Mouse (Mus musculus) forebrain, embryonic 14.5 days (tissue): Measurements from ENCODE around the gene Snip1. TPM values are rescaled to one million over a fixed set of nuclear protein-coding genes. Genes with fewer than 3 reads are reported as not detected.

Experiments used
- ATAC-seq: fragments of 200-750 bp; cut with Nextera tagmentation; 2 replicates; pipeline ENCODE4 v1.8.0; 2017; ENCODE audit warnings: mild to moderate bottlenecking, moderate library complexity
- DNase-seq: peaks from one replicate; pipeline ENCODE4 v3.0.0-alpha.2; 2015; ENCODE audit warnings: low spot score
- H3K27ac ChIP-seq: fragments of 300-500 bp; sonication (generic); 2 replicates; pipeline ENCODE4 v1.5.1; 2014; ENCODE audit warnings: low read depth, mild to moderate bottlenecking, control low read depth, low read length, moderate library complexity
- H3K27me3 ChIP-seq: fragments of 300-500 bp; sonication (generic); replicated peaks from 2 replicates; pipeline ENCODE4 v1.6.1; 2014; ENCODE audit warnings: low read length, control low read depth, mixed read lengths; ENCODE audit not compliant: control insufficient read depth, insufficient read depth
- H3K36me3 ChIP-seq: fragments of 300-500 bp; sonication (generic); 2 replicates; pipeline ENCODE4 v1.6.1; 2014; ENCODE audit warnings: low read length, control low read depth; ENCODE audit not compliant: control insufficient read depth, insufficient read depth
- H3K4me1 ChIP-seq: fragments of 300-500 bp; sonication (generic); 2 replicates; pipeline ENCODE4 v1.6.1; 2014; ENCODE audit warnings: antibody characterized with exemption, low read length, control low read depth; ENCODE audit not compliant: control insufficient read depth, insufficient read depth
- H3K4me2 ChIP-seq: fragments of 300-500 bp; sonication (generic); 2 replicates; pipeline ENCODE4 v1.6.1; 2014; ENCODE audit warnings: mild to moderate bottlenecking, control low read depth, low read length
- H3K4me3 ChIP-seq: fragments of 300-500 bp; sonication (generic); 2 replicates; pipeline ENCODE4 v1.5.1; 2014; ENCODE audit warnings: low read depth, low read length, control low read depth
- H3K9ac ChIP-seq: fragments of 300-500 bp; sonication (generic); 2 replicates; pipeline ENCODE4 v1.6.1; 2014; ENCODE audit warnings: mild to moderate bottlenecking, low read length, control low read depth, moderate library complexity
- H3K9me3 ChIP-seq: fragments of 300-500 bp; sonication (generic); replicated peaks from 2 replicates; pipeline ENCODE4 v1.6.1; 2016; ENCODE audit warnings: low read length, control low read depth, mixed read lengths; ENCODE audit not compliant: control insufficient read depth
- WGBS: fragments of 180-500 bp; shearing (Covaris S2); extraction: QIAGEN DNeasy Blood & Tissue Kit; methylation state at CpG from one replicate; pipeline ENCODE4 v1.1.7; 2014; 5-methylcytosine and 5-hydroxymethylcytosine counted together
- polyA plus RNA-seq: library from polyadenylated mRNA; unstranded; fragments of >200 nt; fragmentation: Nextera tagmentation; extraction: Ambion mirVana; gene quantifications from 2 replicates; pipeline ENCODE4 v1.2.1, GENCODE M21; 2014

Gene Snip1
- polyA plus RNA-seq, 1 experiment from 2014 or later = 28.9 TPM

DNA sequence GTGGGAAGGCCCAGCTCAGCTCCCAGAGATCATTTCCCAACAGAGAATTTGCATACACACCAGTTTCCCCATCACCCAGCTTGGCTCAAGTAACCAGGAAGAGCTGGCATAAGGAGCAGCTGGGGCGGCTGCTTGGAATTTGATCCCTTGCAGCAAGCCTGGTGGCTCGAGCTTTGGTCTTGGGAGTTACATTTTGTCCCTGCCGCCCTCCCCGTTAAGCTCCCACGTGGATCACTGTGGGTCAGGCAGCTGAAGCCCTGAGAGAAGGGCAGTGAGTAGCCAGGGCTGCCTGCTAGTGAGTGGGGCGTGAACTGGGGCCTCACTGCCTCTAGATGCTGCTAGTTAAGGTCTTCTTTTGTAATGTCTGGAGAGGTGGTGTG lies 49.2 kb downstream of the Snip1 start:
- H3K27ac ChIP-seq = no peak overlapping the region
- 55% methylated on average over 6 of the region's 6 CpGs for WGBS
- ATAC-seq = no peak

DNA sequence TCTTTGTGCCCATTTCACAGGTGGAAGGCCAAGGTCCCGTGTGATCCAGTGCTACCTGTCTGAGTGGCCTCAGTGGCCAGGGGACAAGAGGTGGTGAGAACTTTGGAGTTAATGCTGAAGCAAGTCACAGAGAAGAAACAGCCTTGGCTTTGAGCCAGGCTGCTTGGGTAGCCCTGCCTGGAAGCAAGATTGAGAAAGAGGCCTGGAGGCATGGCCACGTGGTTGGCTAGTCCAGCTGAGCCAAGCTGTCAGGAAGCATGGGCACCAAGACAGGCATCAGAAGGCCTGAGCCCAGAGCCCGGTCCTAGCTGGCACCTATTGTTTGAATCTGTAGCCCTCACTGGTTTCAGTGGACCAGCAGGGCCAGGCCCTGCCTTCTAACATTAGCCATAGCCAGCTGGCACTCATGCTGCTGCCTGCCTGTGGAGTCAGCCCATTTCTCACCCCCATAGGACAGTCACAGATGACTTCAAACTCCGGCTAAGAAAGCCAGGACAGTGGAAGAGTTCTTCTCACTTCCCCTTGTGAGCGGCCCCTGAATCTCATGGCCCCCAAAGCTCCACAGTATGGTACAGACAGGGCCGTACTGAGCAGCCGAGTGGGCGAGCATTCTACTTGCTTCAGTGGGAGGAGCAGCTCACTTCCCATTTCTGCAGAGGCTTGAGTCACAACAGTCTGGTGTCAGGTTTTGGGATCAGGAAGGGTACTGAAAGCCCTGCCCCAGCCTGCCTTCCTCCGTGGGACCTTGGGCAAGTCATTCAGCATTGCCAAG lies 49.8 kb downstream of the Snip1 start:
- ATAC-seq (no peak), DNase-seq (peak; percentile 59)
- WGBS = 73% methylated on average over 9 of the region's 9 CpGs
- Histone ChIP-seq H3K4me1 (0 out of 2 replicates have a peak, but pooled peaks cover 2% of the 10 kb centered on the region), H3K27me3 (no peaks in the 10 kb centered on the region), H3K9me3 (no peaks in the 10 kb centered on the region), H3K4me3 (no peak overlapping the region), H3K9ac (no peak overlapping the region), H3K36me3 (peaks cover 5% of the 10 kb centered on the region), H3K4me2 (no peak overlapping the region), H3K27ac (no peak overlapping the region)

More for the DNA sequence above, 49.2 kb downstream of the Snip1 start:
- no peak for DNase-seq
- Histone ChIP-seq H3K9me3 (no peaks in the 10 kb centered on the region), H3K36me3 (peaks cover 11% of the 10 kb centered on the region), H3K27me3 (no peaks in the 10 kb centered on the region), H3K4me3 (no peak overlapping the region), H3K4me1 (0 out of 2 replicates have a peak, but pooled peaks cover 2% of the 10 kb centered on the region), H3K9ac (no peak overlapping the region), H3K4me2 (no peak overlapping the region)

DNA sequence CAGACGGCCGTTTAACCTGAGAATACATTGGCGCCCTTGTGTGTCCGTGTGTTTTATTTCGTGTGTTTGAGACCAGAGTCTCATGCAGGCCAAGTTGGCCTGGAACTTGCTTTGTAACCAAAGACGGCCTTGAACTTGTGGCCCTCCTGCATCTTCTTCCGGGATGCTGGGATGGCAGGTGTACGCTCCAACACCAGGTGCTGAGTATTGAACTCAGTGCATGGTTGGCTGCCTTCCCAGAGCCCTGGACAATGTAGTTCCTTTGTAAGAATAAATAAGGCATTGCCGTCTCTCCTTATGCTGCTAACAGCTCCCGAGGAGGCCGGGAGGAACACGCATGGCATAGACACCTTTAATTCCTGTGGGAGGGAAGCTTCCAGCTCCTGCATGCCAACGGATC lies 50.5 kb downstream of the Snip1 start:
- H3K27ac ChIP-seq = no peak overlapping the region
- H3K9me3 ChIP-seq = no peaks in the 10 kb centered on the region
- WGBS = 61% methylated on average over 13 of the region's 13 CpGs
- no peak for ATAC-seq
- no peaks in the 10 kb centered on the region for H3K27me3 ChIP-seq
- no peak overlapping the region for H3K9ac ChIP-seq
- no peak overlapping the region for H3K4me3 ChIP-seq
- no peaks in the 10 kb centered on the region for H3K36me3 ChIP-seq
- no peak for DNase-seq
- 0 out of 2 replicates have a peak, but pooled peaks cover 2% of the 10 kb centered on the region for H3K4me1 ChIP-seq
- no peak overlapping the region for H3K4me2 ChIP-seq

DNA sequence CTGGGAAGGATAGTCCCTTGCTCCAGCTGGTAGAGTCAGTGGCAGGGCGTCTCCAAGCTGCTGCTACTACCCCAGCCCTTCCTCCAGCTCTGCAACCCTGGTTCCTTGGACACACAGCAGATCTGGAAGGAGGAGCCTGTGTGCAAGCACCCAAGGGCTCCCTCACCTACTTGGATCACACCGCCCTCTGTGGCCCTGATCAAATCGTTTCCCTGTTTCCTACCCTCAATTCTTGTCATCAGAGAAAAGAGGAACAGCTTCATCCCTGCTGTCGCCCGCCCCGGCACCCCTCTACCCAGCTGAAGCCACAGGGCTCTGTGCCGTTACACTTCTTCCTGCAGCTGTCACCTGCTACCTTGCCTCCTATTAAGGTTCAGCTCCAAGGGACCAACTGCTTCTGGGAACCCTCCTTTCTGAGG lies 51.4 kb downstream of the Snip1 start:
- Histone ChIP-seq H3K4me3 (no peak overlapping the region), H3K27me3 (no peaks in the 10 kb centered on the region), H3K36me3 (no peaks in the 10 kb centered on the region), H3K9me3 (no peaks in the 10 kb centered on the region), H3K4me2 (no peak overlapping the region), H3K9ac (no peak overlapping the region), H3K27ac (no peak overlapping the region), H3K4me1 (0 out of 2 replicates have a peak, but pooled peaks cover 2% of the 10 kb centered on the region)
- ATAC-seq = no peak
- DNase-seq = no peak
- 85% methylated on average over 7 of the region's 7 CpGs for WGBS

DNA sequence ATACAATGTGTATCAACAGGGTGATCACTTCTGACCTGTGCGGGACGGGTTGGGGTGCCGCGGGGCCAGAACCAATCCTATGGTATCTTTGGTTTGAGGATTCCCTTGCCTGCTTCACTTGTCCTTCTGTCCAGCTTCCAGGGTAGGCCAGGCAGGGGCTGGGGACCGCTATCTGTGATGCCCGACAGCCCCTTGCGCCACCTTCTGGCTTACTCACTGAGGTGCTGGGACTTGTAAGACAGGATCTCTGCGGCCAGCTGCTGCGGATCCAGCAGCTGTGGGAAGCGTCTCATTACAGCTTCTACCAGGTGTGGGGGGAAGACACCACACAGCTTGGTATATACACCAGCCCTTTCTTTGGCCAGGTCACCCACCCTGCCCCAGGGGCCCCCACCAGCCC lies 52.6 kb downstream of the Snip1 start:
- no peak overlapping the region for H3K4me2 ChIP-seq
- ATAC-seq (no peak), DNase-seq (peak; percentile 25)
- no peak overlapping the region for H3K9ac ChIP-seq
- WGBS = 25% methylated on average over 10 of the region's 10 CpGs
- H3K27me3 ChIP-seq = no peaks in the 10 kb centered on the region
- H3K4me1 ChIP-seq = 0 out of 2 replicates have a peak, but pooled peaks cover 2% of the 10 kb centered on the region
- no peak overlapping the region for H3K4me3 ChIP-seq
- H3K27ac ChIP-seq = no peak overlapping the region
- H3K36me3 ChIP-seq = no peaks in the 10 kb centered on the region
- no peaks in the 10 kb centered on the region for H3K9me3 ChIP-seq

DNA sequence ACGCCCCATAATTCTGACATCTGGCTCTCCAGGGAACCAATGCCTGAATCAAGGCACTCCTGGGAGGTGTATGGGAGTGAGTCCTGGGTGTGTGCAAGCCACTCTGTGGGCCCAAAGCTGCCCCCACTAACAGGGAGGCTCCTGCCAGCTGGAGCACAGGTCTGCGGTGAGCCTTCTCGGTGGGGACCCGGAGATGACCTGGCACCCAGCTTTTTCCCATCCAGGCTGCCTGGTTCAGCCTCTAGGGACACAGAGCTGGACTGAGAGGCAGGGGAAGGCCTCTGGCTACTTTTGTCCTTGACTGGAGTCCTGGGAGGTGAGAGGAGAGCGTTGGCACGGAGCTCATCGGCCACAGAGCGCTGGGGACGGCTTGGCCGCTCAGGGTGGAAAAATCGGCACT lies 53.2 kb downstream of the Snip1 start:
- Histone ChIP-seq H3K27ac (no peak overlapping the region), H3K27me3 (no peaks in the 10 kb centered on the region), H3K9me3 (no peaks in the 10 kb centered on the region), H3K36me3 (no peaks in the 10 kb centered on the region), H3K9ac (no peak overlapping the region), H3K4me2 (no peak overlapping the region), H3K4me3 (no peak overlapping the region), H3K4me1 (0 out of 2 replicates have a peak, but pooled peaks cover 2% of the 10 kb centered on the region)
- WGBS = 89% methylated on average over 11 of the region's 11 CpGs
- no peak for DNase-seq
- no peak for ATAC-seq

DNA sequence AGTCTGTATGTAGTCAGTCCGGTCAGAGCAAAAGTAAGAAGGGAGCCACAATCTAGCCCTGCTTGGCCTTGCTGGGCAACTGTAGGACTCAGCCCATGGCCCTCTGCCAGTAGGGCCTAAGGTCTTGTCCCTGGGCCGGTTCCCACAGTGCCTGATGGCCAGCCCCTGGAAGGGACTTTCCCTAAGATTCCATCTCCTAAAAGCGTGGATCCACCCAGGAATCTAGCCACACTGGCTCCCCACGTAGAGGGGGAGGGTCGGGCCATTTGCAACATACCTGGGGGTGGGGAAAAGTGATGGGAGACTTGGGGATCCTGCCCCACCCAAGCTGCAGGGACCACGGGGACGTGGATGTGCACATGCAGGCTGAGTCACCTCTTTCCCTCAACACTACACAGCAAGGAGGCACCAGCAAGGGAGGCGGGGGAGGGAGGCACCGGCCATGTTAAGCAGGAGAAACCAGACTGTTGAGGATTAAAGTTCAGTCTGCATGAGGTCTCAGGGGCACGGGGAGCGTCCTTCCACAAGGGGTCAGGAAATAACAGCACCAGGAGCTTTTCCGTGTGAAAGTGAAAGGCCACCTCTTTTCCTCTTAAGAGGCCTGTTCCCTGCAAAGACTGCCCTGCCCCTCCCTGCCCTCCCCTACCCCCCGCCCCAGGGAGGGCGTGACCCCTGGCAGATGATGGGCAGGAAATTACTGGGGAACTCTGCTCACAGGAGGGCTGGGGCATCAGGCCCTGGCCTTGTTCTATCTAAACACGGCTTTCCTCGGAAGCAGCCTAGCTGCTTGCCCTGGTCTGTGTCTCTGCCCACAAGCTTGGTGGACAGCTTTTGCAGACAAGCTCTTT lies 56.2 kb downstream of the Snip1 start:
- DNase-seq = no peak
- no peak overlapping the region for H3K9ac ChIP-seq
- ATAC-seq = no peak
- H3K27me3 ChIP-seq = 0 out of 2 replicates have a peak, but pooled peaks cover 2% of the 10 kb centered on the region
- no peaks in the 10 kb centered on the region for H3K9me3 ChIP-seq
- H3K27ac ChIP-seq = no peak overlapping the region
- no peak overlapping the region for H3K4me2 ChIP-seq
- WGBS = 22% methylated on average over 16 of the region's 16 CpGs
- no peaks in the 10 kb centered on the region for H3K36me3 ChIP-seq
- H3K4me1 ChIP-seq = peaks cover 5% of the 10 kb centered on the region; the same call in 1 of the 2 replicates
- no peak overlapping the region for H3K4me3 ChIP-seq

DNA sequence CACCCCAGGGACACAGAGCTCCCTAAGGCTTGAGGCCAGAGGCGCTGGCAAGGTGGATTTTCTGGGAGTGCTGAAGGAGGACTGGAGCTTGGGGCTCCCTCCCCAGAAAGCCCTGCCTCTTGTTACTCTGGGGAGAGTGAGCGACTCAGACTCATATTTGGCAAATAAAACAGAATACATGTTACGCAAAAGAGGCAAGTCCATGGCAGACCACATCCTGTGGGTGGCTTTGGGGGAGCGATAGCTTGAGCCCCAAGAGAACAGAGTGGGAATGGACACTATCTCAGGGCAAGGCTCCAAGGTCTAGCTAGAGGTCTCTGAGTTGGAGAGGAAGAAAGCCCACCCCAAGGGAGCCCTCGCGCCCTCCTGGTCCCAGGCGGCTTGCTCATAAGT lies 56.8 kb downstream of the Snip1 start:
- Histone ChIP-seq H3K36me3 (no peaks in the 10 kb centered on the region), H3K27me3 (0 out of 2 replicates have a peak, but pooled peaks cover 7% of the 10 kb centered on the region), H3K4me3 (no peak overlapping the region), H3K9ac (no peak overlapping the region), H3K27ac (no peak overlapping the region), H3K4me2 (no peak overlapping the region), H3K9me3 (no peaks in the 10 kb centered on the region), H3K4me1 (peaks cover 10% of the 10 kb centered on the region; the same call in 1 of the 2 replicates)
- DNase-seq = no peak
- WGBS = 77% methylated on average over 7 of the region's 7 CpGs
- no peak for ATAC-seq
